Mouse (Mus musculus) adrenal gland, postnatal 10 days (tissue): Measurements from ENCODE around the gene Polr3c. TPM values are rescaled to one million over a fixed set of nuclear protein-coding genes. Genes with fewer than 3 reads are reported as not detected.
"Not testable (repeated sequence)": the region's sequence is repeated elsewhere in the genome, so short reads cannot be mapped to it uniquely, and the experiment has no call there.

Experiments used
- DNase-seq: peaks from one replicate; pipeline ENCODE4 v3.0.0; 2021; ENCODE audit warnings: mixed read lengths
- long read RNA-seq, 2 experiments: library from polyadenylated mRNA; stranded (forward); transcript quantifications; one replicate each; pipeline ENCODE4 v2.0.0; 2021
- total RNA-seq, 2 experiments: library from RNA; stranded (reverse); gene quantifications; 2 replicates each; pipeline ENCODE4 v1.2.3; 2021

The Polr3c gene
- 10 to 100 TPM; 28.0 to 32.7 TPM for total RNA-seq
- long read RNA-seq, experiment 1, transcript Polr3c-201 (15 exons, 2,390 nt), result major isoform, 34 of 45 reads
- long read RNA-seq, experiment 1, partial matches to known transcripts, result 3 of 45 reads
- long read RNA-seq, experiment 1, other reads (novel, unspliced or antisense), result 7 of 45 reads
- long read RNA-seq, experiment 2, transcript Polr3c-201 (15 exons, 2,390 nt), result major isoform, 16 of 25 reads
- long read RNA-seq, experiment 2, partial matches to known transcripts, result 2 of 25 reads
- long read RNA-seq, experiment 2, other reads (novel, unspliced or antisense), result 5 of 25 reads

DNA sequence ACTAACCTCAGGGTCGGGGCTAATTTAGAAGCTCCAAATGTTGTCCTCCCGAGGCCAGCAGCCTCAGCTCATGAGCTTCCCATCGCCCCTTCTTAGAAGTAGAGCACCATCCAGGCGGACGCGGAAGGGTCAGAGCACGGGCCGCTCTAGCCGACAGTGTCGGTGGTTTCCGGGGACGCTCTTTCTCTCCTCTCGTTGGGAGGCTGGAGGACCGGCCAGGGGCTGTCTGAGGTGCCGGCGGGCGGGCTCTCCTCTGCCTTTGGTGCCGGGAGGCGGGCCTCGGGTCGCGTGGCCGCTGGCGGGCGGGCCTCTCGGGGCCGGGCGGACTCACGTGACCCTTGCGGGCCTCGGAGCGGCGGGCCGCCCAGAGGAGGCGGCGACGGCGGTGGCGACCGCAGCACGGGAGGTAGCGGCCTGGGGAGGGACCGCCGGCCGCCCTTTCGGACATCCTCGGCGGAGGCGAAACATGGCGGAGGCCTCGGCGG is at the start of gene Polr3c, which contains the start of gene Rnf115:
Gene Polr3c (minus strand): TSS at position 286 of the 485 bp plus-strand sequence.
Gene Rnf115 (plus strand): TSS at position 322 of the 485 bp plus-strand sequence.
- peak; percentile 99 for DNase-seq

DNA sequence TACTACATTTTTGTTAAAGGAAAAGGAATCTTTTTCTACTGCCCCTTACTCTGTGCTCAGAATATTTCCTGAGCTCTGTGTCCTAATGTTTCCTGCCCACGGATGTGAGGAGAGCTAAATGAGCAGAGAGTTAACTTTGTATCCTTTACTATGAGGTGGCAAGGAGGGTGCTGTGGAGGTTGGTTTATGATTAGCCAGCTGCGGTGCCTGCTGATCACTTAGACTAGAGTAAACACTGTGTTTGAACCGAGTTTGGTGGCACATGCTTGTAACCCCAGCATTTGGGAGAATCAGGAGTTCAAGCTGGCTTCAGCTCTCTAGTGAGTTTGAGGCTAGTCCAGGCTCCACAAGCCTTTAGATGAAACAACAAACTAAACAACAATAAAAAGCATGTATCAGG is 49.7 kb upstream of the Polr3c start:
- no peak for DNase-seq

DNA sequence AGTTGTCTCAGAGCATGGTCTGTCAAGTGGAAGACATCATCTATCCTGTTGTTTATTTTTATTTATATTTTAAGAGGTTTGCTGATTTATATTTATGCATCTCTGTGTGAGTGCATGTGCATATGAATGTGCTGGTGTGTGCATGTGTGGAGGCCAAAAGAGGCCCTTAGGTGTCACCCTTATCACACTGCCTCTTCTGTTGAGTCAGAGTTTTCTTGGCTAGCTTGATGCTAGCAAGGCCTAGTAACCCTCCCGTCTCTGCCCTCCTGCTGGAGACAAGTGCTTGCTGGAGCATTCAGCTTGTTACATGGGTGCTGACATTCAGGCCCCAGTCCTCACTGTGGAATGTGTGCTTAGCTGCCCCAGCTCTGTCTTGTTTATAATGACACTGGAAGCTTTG is 45.5 kb upstream of the Polr3c start:
- DNase-seq, result peak; percentile 16

DNA sequence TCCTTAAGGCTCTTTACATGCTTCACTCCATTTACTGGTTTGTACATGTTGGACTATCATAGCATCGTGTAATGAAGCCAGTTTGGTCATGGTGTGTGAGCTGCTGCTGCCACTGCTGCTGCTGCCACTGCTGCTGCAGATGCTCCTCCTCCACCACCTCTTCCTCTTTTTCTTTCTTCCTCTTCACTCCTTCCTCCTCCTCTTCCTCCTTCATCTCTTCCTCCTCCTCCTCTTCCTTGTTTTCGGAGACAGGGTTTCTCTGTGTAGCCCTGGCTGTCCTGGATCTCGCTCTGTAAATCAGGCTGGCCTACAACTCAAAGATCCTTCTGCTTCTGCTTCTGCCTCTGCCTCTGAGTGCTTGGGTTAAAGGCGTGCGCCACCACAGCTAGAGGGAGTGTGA is 42.5 kb upstream of the Polr3c start:
- no peak for DNase-seq

DNA sequence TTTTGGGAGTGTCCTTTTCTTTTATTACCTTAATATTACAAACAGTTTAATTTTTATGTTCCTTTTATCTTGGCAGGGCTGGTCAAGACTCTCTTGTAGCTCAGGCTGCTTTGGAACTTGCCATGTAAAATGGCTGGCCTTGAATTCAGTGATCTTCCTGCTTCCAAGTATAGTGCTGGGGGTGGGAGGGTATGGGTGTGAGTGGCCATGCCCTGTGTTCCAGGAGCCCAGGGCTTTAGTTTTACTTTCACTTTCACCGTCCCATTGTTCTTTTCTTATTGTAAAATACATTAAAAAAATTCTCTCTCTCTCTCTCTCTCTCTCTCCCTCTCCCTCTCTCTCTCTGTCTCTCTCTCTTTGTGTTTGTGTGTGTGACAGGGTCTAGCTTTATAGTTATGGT is 37.1 kb upstream of the Polr3c start:
- DNase-seq, result peak; percentile 12

DNA sequence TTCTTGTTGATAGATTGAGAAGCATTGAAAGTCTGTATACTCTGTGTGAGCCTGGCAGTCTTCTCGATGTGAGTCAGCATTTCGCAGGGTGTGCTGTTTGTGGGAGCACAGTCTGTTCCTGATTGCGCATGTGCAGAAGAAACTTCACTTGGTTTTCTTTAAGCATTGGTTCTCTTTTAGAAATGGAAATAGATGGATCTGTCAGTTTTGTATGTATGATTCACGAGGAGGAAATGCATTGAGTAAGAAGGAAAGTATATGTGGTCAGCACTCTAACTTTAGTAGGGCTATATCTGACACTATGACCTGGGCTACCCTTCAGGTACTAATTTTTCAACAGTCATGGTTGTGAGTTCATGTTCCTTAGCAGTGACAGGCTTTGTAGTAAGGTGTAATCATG is 32.3 kb upstream of the Polr3c start:
- no peak for DNase-seq

DNA sequence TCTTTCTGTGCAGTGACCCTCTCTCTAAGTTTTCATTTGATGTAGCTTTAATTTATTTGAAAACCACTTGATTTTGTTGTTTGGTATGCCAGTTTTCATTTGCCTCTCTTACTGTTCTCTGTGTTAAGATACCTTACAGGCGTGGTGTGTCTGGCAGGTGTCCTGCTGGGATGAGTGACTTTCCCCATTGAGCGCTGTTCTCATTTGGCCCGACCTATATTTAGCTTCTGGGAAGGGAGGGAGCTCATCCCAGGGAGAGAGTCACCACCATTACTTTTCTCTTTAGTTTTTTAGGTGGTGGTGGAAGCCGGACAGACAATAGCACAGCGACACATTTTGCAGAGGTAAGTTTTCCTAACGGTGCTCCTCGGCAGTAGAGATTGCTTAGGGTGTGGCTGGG is 30.3 kb upstream of the Polr3c start:
- no peak for DNase-seq

DNA sequence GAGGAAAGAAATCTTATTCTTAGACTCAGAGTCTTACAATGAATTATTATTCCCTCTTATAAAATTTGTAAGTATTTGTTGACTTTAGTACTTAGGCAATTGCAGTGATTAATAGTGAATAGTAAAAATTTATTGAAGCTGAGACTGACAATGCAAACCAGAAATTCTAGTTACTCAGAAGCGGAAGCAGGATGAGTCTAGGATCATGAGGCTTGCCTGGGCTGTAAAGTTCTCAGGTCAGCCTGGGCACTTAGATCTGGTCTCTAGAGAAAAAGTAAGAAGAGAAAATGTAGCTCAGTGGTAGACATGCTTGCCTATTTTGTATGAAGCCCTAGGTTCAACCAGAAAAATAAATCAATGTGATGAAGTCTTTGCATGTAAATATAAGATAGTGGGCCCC is 28.5 kb upstream of the Polr3c start:
- no peak for DNase-seq

DNA sequence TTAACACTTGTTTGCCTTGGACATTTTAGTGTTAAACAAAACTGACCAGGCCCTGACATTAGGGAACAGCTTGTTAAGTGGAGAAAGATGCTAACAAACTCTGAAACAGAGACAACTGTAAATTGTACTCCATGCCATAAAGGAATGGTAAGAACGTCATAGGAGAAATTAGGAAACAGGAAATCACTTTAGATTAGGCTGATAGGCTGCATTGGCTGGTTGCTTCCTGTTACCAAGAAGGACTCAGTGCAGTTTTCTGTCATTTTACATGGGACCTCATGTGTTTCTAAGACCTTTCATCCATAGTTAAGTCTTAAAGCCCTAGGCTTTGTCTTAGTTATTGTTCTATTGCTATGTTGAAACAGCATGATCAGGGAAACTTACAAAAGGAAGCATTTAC is 19.4 kb upstream of the Polr3c start:
- DNase-seq, result no peak

DNA sequence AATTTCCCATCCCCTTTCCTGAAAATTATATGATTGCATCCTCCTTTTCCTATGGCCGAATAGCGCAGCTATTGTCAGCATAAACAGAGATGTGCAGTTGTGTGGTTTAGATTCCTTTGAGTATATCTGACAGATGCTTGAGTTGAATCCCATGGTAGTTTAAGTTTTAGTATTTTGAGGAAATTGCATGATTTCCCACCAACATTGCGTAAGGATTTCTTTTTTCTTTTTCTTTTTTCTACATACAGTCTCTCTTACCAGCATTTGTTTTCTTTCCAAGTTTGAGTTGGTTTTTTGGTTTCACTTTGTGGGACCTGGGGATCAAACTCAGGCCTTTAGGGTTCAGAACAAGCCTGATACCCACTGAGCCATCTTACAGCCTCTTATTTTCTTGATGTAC is 16.9 kb upstream of the Polr3c start:
- no peak for DNase-seq

DNA sequence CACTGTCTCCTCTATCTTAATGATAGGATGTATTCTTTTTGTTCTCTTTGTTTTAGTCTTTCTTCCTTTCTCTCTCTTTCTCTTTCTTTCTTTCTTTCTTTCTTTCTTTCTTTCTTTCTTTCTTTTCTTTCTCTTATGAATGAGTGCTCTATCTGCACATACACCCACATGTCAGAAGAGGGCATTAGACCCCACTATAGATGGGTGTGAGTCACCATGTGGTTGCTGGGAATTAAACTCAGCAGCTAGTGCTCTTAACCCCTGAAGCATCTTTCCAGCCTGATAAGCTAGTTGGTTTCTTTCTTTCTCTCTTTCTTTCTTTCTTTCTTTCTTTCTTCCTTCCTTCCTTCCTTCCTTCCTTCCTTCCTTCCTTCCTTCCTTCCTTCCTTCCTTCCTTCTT is 12.9 kb upstream of the Polr3c start:
- DNase-seq, result not testable (repeated sequence)

DNA sequence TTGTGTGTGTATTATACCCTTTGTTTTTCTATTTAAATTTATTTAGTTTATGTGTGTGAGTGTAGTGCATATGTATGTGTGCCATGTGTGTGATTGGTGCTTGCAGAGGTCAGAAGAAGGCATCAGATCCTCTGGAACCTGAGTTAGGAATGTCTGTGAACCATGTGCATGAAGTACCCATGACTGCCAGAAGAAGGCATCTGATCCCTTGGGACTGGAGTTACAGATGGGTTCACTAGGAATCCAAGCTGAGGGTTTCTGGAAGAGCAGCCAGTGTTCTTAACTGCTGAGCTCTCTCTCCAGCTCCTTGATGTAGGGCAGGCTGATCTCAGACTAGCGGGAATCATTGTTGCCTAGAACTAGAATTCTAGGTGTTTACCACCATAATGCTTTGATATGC is 10.6 kb upstream of the Polr3c start:
- no peak for DNase-seq

DNA sequence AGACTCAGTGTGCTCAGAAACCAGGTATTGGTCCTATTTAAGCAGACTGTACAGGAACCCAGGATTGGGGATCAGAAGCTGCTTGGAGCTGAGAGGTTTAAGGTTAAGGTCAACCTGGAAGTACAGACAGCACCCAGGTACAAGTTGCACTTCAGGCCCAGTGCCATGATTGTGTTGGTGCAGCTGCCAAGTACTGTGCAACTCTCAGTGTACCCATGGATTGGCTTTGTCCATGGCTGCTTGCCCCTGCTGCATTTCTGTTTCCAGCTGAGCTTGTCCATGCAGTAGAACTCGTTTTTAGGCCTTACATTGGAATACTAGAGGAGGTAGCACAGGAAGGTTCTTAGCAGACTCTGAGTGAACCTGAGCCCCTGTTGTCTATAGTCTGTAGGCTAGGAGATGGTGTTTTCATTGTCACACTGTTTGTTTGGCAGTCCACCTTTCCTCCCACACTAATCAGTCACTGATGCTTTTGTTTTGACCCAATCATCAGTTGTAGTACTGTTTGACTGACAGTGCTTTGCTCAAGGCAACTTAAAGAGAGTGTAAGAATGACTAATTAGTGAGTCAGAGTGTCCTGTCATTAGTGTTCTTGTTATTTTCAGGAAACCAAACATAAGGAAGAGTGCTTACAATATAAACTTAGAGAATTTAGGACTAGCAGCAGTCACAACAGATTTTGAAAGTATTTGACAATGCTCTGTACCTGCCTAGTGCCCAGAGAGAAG is 9.7 kb upstream of the Polr3c start:
- DNase-seq, result peak; percentile 44

DNA sequence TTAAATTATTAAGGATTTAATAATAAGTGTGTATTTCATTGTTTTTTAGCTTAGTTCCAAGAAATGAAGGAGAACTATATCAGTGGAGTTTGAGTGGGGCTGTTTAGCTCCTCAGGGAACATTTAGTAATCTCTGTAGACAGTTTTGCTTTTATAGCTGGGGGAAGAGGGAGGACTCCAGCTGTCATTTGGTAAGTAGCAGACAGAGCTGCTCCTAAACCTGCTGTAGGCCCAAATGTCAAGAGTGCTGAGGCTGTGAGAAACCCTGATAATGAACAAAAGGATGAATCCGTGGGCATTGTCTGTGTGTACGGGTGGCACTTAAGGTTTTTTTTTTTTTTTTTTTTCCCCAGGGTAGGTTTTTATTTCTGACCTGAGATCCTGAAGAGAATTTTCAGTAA is 7.8 kb upstream of the Polr3c start:
- DNase-seq, result no peak

DNA sequence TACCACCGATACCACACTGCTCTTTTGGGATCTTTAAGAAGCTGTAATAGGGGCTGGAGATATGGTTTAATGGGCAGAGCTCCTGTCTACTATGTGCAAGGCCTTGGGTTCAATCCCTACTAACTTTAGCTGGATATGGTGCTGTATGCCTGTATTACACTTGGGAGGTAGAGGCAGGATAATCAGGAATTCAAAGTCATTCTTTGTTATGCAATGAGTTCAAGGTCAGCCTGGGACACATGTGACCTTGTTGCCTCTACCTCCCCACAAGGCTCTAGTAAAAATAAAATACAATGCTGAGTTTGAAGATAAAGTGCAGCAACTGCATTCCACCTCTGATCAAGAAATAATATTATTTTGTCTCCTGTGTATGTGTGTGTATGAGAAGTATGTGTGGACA is 6.6 kb upstream of the Polr3c start:
- no peak for DNase-seq

DNA sequence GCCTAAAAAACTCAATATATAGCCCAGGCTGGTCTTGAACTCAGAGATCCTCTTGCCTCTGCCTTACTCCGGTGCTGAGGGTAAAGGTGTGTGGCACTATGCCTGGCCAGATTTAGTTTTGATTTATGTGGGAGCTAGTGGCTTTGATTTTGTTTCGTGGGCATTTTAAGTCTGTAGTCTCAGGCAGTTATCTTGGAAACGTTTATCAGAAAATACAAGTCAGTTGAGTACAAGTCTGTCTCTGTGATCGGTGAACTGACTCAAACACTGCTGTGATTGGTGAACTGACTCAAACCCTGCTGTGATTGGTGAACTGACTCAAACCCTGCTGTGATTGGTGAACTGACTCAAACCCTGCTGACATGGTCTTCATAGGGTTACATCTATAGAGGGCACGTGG is 3.4 kb upstream of the Polr3c start:
- no peak for DNase-seq

DNA sequence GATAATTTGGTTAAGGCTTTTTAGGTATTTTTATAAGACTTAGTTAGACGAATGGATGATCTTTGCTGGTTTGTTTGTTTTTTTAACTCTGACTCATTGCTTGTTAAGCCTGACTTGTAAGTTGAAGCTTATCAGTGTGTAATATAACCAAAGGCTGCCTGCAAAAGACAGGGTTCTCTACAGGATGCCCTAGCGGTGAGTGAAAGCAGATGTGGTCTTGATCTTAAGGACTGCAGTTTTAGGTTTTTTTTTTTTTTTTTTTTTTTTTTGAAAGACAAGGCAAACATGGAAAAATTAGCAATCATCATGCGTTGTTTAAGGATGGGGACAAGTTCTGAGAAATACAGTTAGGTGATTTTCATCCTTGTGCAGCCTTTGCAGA is 2.0 kb upstream of the Polr3c start:
- DNase-seq, result no peak

DNA sequence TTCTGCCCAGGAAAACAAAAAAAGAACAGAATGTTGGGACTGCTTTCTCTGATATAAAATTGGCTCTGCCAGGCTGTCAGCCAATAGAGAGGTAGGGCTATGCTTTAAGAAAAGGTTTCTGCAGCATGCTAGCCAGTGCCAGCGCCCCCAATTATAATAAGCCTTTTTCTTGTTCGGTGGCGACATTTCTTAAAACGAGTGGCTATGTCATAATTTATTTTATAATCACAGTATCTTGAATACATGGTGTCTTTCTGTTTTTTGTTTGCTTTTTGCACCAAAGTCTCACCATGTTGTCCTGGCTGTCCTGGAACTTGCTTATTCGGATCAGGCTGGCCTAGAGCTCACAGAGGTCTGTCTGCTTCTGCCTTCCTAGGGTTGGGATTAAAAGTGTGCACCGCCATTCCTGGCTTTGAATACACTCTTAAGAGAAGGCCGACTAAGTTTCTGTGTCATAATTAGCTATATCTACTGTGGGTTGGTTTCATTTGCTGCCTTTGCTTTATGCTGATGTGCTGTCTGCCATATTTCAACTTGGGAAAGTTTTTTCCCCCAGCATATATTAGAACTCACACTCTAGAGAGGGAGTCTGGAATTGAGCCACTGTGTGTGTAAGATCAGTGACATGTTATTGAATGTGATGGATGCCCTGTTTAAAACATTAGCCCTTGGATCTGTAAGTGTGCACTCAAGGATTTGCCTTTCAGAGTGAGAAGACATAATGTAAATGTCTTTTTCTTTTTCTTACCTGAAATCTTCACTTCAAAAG is 1.4 kb upstream of the Polr3c start:
- DNase-seq, result no peak

DNA sequence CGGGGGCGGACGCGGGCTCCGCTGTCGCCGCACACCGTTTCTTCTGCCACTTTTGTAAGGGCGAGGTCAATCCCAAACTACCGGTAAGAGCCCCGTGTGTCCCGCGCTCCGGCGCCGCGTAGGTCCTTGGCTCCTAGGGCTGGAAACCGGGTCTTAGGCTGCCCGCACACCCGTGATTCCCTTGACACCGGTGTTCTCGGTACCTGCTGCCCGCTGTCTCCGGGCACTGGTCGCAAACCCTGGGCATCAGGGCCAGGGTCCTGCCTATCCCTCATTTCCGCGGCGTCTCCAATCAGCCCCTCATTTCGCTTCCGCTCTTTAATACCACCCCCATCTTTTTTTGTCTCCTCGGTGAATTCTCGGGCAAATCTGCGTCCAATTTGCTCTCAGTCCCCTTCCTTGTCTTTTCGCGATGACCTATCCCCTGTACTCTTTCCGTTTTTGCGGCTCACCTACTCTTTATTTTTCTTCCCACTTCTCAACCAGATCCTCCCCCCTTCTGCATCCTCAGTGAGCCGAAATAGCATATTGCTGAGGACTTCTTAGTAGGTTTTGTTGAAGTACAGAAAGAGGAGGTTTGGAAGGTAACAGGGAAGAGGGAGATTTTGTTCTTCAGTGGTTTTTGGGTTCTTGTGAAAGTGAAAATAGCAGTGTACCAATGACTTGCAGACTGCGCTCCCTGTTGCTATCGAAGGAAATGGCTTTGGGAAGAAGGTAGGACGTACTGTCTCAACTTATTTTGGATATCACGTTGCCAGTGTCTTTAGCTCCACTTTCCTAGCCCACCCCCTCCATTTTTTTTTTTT is 603 bp upstream of the Polr3c start:
- no peak for DNase-seq

DNA sequence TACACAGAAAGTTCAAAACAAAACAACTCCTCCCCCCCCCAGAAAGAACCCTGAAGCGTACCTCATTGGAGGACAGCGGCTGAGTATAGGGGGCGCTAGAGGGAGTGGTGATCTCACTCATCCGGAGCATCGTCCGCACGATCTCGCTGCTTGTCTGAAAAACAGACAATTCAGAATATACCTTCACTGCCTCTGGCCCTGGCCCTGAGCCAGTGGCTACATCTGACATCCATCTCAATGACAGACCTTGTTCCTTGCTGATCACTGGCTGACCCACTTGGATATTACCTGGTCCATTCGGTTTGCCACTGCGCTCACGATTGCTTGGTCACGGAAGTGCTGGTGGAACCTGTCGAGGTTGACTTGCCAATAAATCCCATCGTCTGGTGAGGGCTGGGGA is 8.3 kb downstream of the Polr3c start:
- peak; percentile 71 for DNase-seq

DNA sequence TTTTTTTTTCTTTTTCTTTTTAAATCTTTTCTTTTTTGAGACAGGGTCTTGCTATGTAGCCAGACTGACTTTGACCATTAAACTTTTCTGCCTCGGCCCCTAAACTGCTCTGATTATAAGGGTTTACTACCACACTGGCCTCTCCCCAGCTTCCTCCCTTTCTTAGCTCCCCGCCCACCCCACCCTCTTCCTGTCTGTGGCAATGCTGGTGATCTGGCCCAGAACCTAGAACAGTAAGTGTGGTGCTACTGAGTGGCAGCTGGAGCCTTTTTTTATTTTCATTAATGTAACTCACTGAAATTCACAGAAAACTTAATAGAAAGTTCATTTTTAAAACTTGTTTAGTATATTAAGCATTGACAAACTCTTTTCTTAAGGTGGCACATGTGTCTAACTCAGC is 11.6 kb downstream of the Polr3c start:
- no peak for DNase-seq

DNA sequence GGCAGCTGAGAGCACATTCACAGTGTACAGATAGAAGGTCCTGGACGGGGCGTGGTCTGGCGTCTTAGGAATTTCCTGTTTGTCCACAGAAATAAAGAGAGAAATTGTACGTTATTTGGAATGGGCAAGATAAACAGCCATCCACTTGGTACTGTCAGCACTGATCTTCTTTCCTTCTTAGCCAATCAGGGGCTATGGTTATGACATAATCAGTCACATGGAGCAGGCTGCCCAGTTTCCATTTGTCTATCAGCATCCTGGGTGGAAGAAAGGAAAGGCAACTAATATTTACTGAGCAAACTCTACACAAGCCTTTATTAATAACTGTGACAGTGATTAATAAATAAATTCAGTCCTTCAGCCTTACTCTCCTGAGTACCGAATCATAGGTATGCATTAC is 13.1 kb downstream of the Polr3c start:
- DNase-seq, result no peak
